Mouse (Mus musculus) left cerebral cortex, postnatal 25 days (tissue): ENCODE results near the gene Pxdc1. TPM values are rescaled to one million over a fixed set of nuclear protein-coding genes. Genes with fewer than 3 reads are reported as not detected.

Experiments used
- DNase-seq, 2 experiments: peaks; one replicate each; pipeline ENCODE4 v3.0.0; 2022; ENCODE audit warnings: low spot score in 2 of 2, mixed read lengths in 1 of 2
- intact Hi-C: fragments of 180-260 bp; cut with DNase I; formaldehyde crosslinking; loops from one replicate; pipeline ENCODE4 v1.15.1; 2025
- total RNA-seq, 2 experiments: library from RNA; stranded (reverse); gene quantifications; 2 replicates each; pipeline ENCODE4 v1.2.3; 2021

The Pxdc1 gene
- 1 to 10 TPM; 5.9 to 7.1 TPM for total RNA-seq

- no peak for DNase-seq
- intact Hi-C loops: loop anchor here (2.0 kb wide), 1 partner anchor 141 kb away; no protein-coding TSS in a partner anchor
Observed at GRCm38 (mm10) chr13:34653391-34653790, at the start of gene Pxdc1. TSS of gene Pxdc1 (minus strand) at chr13:34653486.

- intact Hi-C loops: no loop called here
- no peak for DNase-seq
Observed at GRCm38 (mm10) chr13:34700630-34701029, 47.3 kb upstream of the Pxdc1 start.

- intact Hi-C loops: no loop called here
- no peak for DNase-seq
Observed at GRCm38 (mm10) chr13:34700091-34700490, 46.8 kb upstream of the Pxdc1 start.

- intact Hi-C loops: no loop called here
Observed at GRCm38 (mm10) chr13:34696734-34697332, 43.5 kb upstream of the Pxdc1 start.

GRCm38 (mm10) chr13:34693111-34693510, 39.8 kb upstream of the Pxdc1 start:
- DNase-seq: no peak
- intact Hi-C loops: no loop called here

More at GRCm38 (mm10) chr13:34696734-34697332, 43.5 kb upstream of the Pxdc1 start:
- DNase-seq: no peak

GRCm38 (mm10) chr13:34691049-34691448, 37.8 kb upstream of the Pxdc1 start:
- intact Hi-C loops: no loop called here
- no peak for DNase-seq

GRCm38 (mm10) chr13:34685008-34685765, 31.9 kb upstream of the Pxdc1 start:
- peak in 1 of 2 experiments; percentile 13 for DNase-seq
- intact Hi-C loops: no loop called here

GRCm38 (mm10) chr13:34683762-34684488, 30.6 kb upstream of the Pxdc1 start:
- intact Hi-C loops: no loop called here
- no peak for DNase-seq

- intact Hi-C loops: no loop called here
- no peak for DNase-seq
Observed at GRCm38 (mm10) chr13:34683270-34683669, 30.0 kb upstream of the Pxdc1 start.

- no peak for DNase-seq
- intact Hi-C loops: no loop called here
Observed at GRCm38 (mm10) chr13:34676507-34676906, 23.2 kb upstream of the Pxdc1 start.

- intact Hi-C loops: no loop called here
- DNase-seq: peak; percentile 19 to 60
Observed at GRCm38 (mm10) chr13:34675847-34676383, 22.6 kb upstream of the Pxdc1 start.

- DNase-seq: no peak
- intact Hi-C loops: no loop called here
Observed at GRCm38 (mm10) chr13:34673354-34673753, 20.1 kb upstream of the Pxdc1 start.

- intact Hi-C loops: no loop called here
Observed at GRCm38 (mm10) chr13:34669919-34670865, 16.9 kb upstream of the Pxdc1 start.

GRCm38 (mm10) chr13:34667197-34667596, 13.9 kb upstream of the Pxdc1 start:
- DNase-seq: no peak
- intact Hi-C loops: no loop called here

More at GRCm38 (mm10) chr13:34669919-34670865, 16.9 kb upstream of the Pxdc1 start:
- DNase-seq: no peak

GRCm38 (mm10) chr13:34665074-34665473, 11.8 kb upstream of the Pxdc1 start:
- intact Hi-C loops: no loop called here
- DNase-seq: no peak

- no peak for DNase-seq
- intact Hi-C loops: no loop called here
Observed at GRCm38 (mm10) chr13:34663762-34664161, 10.5 kb upstream of the Pxdc1 start.

- intact Hi-C loops: loop anchor here (5.0 kb wide), 1 partner anchor 1278 kb away; no protein-coding TSS in a partner anchor
- DNase-seq: no peak
Observed at GRCm38 (mm10) chr13:34659507-34659906, 6.2 kb upstream of the Pxdc1 start.

GRCm38 (mm10) chr13:34656351-34656750, 3.1 kb upstream of the Pxdc1 start:
- intact Hi-C loops: loop anchor here (5.0 kb wide), 1 partner anchor 1281 kb away; no protein-coding TSS in a partner anchor
- no peak for DNase-seq
